Mouse (Mus musculus): ENCODE results near the gene Gm7138. TPM values are rescaled to one million over a fixed set of nuclear protein-coding genes. Genes with fewer than 3 reads are reported as not detected.
"Not testable (repeated sequence)": the region's sequence is repeated elsewhere in the genome, so short reads cannot be mapped to it uniquely, and the experiment has no call there.

Gene Gm7138
- total RNA-seq, 2 experiments from 2014 or later: not detected

- intact Hi-C loops (cut with DNase I); DNase-seq (ENCODE audit: low spot score in 2 of 2): not testable (repeated sequence)
These were observed 24.4 kb downstream of the Gm7138 start for GRCm38 (mm10) chr10:77752312-77752711.

- intact Hi-C loops (cut with DNase I): not testable (repeated sequence)
These were observed 25.5 kb downstream of the Gm7138 start, which contains the start of gene Gm9736 for GRCm38 (mm10) chr10:77751254-77751653. TSS of gene Gm9736 (minus strand) at chr10:77751354.

GRCm38 (mm10) chr10:77750686-77751085 lies 26.1 kb downstream of the Gm7138 start:
- DNase-seq (ENCODE audit: low spot score in 2 of 2); intact Hi-C loops (cut with DNase I): not testable (repeated sequence)

More at GRCm38 (mm10) chr10:77751254-77751653, 25.5 kb downstream of the Gm7138 start, which contains the start of gene Gm9736:
- not testable (repeated sequence) for DNase-seq (ENCODE audit: low spot score in 2 of 2)

- intact Hi-C loops (cut with DNase I); DNase-seq (ENCODE audit: low spot score in 2 of 2): not testable (repeated sequence)
These were observed 34.6 kb downstream of the Gm7138 start, which contains the start of gene Gm18596 for GRCm38 (mm10) chr10:77741924-77742688. TSS of gene Gm18596 (minus strand) at chr10:77742638.

GRCm38 (mm10) chr10:77738929-77739328 lies 37.8 kb downstream of the Gm7138 start:
- intact Hi-C loops (cut with DNase I): no loop called here
- DNase-seq (ENCODE audit: low spot score in 2 of 2): no peak

- no peak for DNase-seq (ENCODE audit: low spot score in 2 of 2)
- intact Hi-C loops (cut with DNase I): no loop called here
These were observed 40.8 kb downstream of the Gm7138 start for GRCm38 (mm10) chr10:77735928-77736327.

GRCm38 (mm10) chr10:77729241-77729640 lies 47.5 kb downstream of the Gm7138 start:
- DNase-seq (ENCODE audit: low spot score in 2 of 2): no peak
- intact Hi-C loops (cut with DNase I): no loop called here

GRCm38 (mm10) chr10:77728280-77728679 lies 48.5 kb downstream of the Gm7138 start:
- intact Hi-C loops (cut with DNase I): no loop called here
- no peak for DNase-seq (ENCODE audit: low spot score in 2 of 2)

Other genes with a start within 250 kb of the Gm7138 start
- 1 to 10 TPM; 3.1 to 3.2 TPM for gene Itgb2, start 246.7 kb downstream of the Gm7138 start, total RNA-seq (2021)
- 10 to 100 TPM; 74.0 to 75.1 TPM for gene Pttg1ip, start 195.2 kb downstream of the Gm7138 start, total RNA-seq (2021)
- gene Sumo3, start 170.8 kb downstream of the Gm7138 start, total RNA-seq (2021): 100 to 1,000 TPM; 129 to 135 TPM
- 10 to 100 TPM in 1 of 2 experiments, 1 to 10 TPM in 1; 6.7 to 15.7 TPM for gene Gm49325, start 170.7 kb downstream of the Gm7138 start, total RNA-seq (2021)
- 10 to 100 TPM; 36.3 to 41.6 TPM for gene Ube2g2, start 154.7 kb downstream of the Gm7138 start, total RNA-seq (2021)
- gene Tspear, start 90.4 kb downstream of the Gm7138 start, total RNA-seq (2021): under 1 TPM in 1 of 2 experiments, not detected in 1; 0.15 TPM
- gene Gm19402, start 86.2 kb downstream of the Gm7138 start, total RNA-seq (2021): not detected
- gene Gm9508, start 79.7 kb downstream of the Gm7138 start, total RNA-seq (2021): not detected
- not detected for gene Gm10272, start 70.3 kb downstream of the Gm7138 start, total RNA-seq (2021)
- not detected for gene Gm10024, start 65.5 kb downstream of the Gm7138 start, total RNA-seq (2021)
- not detected for gene Gm10142, start 61.1 kb downstream of the Gm7138 start, total RNA-seq (2021)
- gene Krtap12-1, start 56.3 kb downstream of the Gm7138 start, total RNA-seq (2021): not detected
- gene Gm10100, start 50.5 kb downstream of the Gm7138 start, total RNA-seq (2021): not detected
- gene Gm18596, start 34.3 kb downstream of the Gm7138 start, total RNA-seq (2021): not detected
- gene Gm9736, start 25.6 kb downstream of the Gm7138 start, total RNA-seq (2021): not detected
- not detected for gene Gm3233, start 17.3 kb downstream of the Gm7138 start, total RNA-seq (2021)
- gene Gm3238, start 5.6 kb downstream of the Gm7138 start, total RNA-seq (2021): not detected
- not detected for gene Gm3250, start 5.6 kb upstream of the Gm7138 start, total RNA-seq (2021)
- not detected for gene Gm7137, start 11.3 kb upstream of the Gm7138 start, total RNA-seq (2021)
- not detected for gene Gm9639, start 18.1 kb upstream of the Gm7138 start, total RNA-seq (2021)
- not detected for gene Gm19668, start 22.2 kb upstream of the Gm7138 start, total RNA-seq (2021)
- not detected for gene Gm9507, start 34.9 kb upstream of the Gm7138 start, total RNA-seq (2021)
- not detected for gene Gm2696, start 37.7 kb upstream of the Gm7138 start, total RNA-seq (2021)
- gene Krtap10-4, start 50.2 kb upstream of the Gm7138 start, total RNA-seq (2021): not detected
- gene Krtap10-10, start 59.0 kb upstream of the Gm7138 start, total RNA-seq (2021): not detected
- not detected for gene Gm36176, start 69.9 kb upstream of the Gm7138 start, total RNA-seq (2021)
- gene Gm10318, start 75.9 kb upstream of the Gm7138 start, total RNA-seq (2021): not detected
- not detected for gene Gm3285, start 85.0 kb upstream of the Gm7138 start, total RNA-seq (2021)
- 10 to 100 TPM; 19.4 to 20.8 TPM for gene Lrrc3, start 125.6 kb upstream of the Gm7138 start, total RNA-seq (2021)
- gene Trpm2, start 193.6 kb upstream of the Gm7138 start, total RNA-seq (2021): 10 to 100 TPM; 32.1 to 33.3 TPM
- gene 1810043G02Rik, start 201.6 kb upstream of the Gm7138 start, total RNA-seq (2021): 10 to 100 TPM; 33.0 to 37.4 TPM
- 100 to 1,000 TPM; 117 to 120 TPM for gene Pfkl, start 233.1 kb upstream of the Gm7138 start, total RNA-seq (2021)

Measured in left cerebral cortex, postnatal 14 days (tissue).